Mouse (Mus musculus) skeletal muscle tissue, adult 2 months (tissue): ENCODE results near the gene Mettl7a2.
"Not testable (repeated sequence)": the region's sequence is repeated elsewhere in the genome, so short reads cannot be mapped to it uniquely, and the experiment has no call there.

Experiments
- DNase-seq: peaks from one replicate; pipeline ENCODE4 v3.0.0-alpha.2; 2012; ENCODE audit warnings: low read depth, low spot score

Mettl7a2 gene

GRCm38 (mm10) chr15:100352711-100353250 is at the start of gene Mettl7a2, which contains the start of gene Methig1:
TSS of gene Mettl7a2 (plus strand) at chr15:100353200.
TSS of gene Methig1 (plus strand) at chr15:100353149.
- DNase-seq: no peak

- no peak for DNase-seq
Observed at GRCm38 (mm10) chr15:100303428-100304018, 49.5 kb upstream of the Mettl7a2 start.

- DNase-seq: peak; percentile 94
Observed at GRCm38 (mm10) chr15:100304019-100304991, 48.7 kb upstream of the Mettl7a2 start, which contains the start of gene Mettl7a1. TSS of gene Mettl7a1 (plus strand) at chr15:100304140.

GRCm38 (mm10) chr15:100306201-100306600 is 46.8 kb upstream of the Mettl7a2 start:
- DNase-seq: no peak

GRCm38 (mm10) chr15:100307438-100308096 is 45.4 kb upstream of the Mettl7a2 start:
- peak; percentile 75 for DNase-seq

GRCm38 (mm10) chr15:100312346-100312745 is 40.7 kb upstream of the Mettl7a2 start:
- no peak for DNase-seq

GRCm38 (mm10) chr15:100314448-100315145 is 38.4 kb upstream of the Mettl7a2 start:
- DNase-seq: no peak

GRCm38 (mm10) chr15:100318014-100318671 is 34.9 kb upstream of the Mettl7a2 start:
- DNase-seq: peak; percentile 41

- DNase-seq: no peak
Observed at GRCm38 (mm10) chr15:100319884-100320283, 33.1 kb upstream of the Mettl7a2 start.

- DNase-seq: peak; percentile 51
Observed at GRCm38 (mm10) chr15:100320295-100320905, 32.6 kb upstream of the Mettl7a2 start.

GRCm38 (mm10) chr15:100321134-100321533 is 31.9 kb upstream of the Mettl7a2 start:
- DNase-seq: peak; percentile 58

GRCm38 (mm10) chr15:100324021-100324591 is 28.9 kb upstream of the Mettl7a2 start:
- DNase-seq: no peak

- no peak for DNase-seq
Observed at GRCm38 (mm10) chr15:100325235-100325634, 27.8 kb upstream of the Mettl7a2 start.

GRCm38 (mm10) chr15:100328089-100328488 is 24.9 kb upstream of the Mettl7a2 start:
- not testable (repeated sequence) for DNase-seq

GRCm38 (mm10) chr15:100329336-100329735 is 23.7 kb upstream of the Mettl7a2 start:
- DNase-seq: not testable (repeated sequence)

- DNase-seq: no peak
Observed at GRCm38 (mm10) chr15:100330739-100331138, 22.3 kb upstream of the Mettl7a2 start.

- DNase-seq: not testable (repeated sequence)
Observed at GRCm38 (mm10) chr15:100332077-100332961, 20.7 kb upstream of the Mettl7a2 start.

- DNase-seq: no peak
Observed at GRCm38 (mm10) chr15:100334629-100335028, 18.4 kb upstream of the Mettl7a2 start, which contains the start of gene Mettl7a3. TSS of gene Mettl7a3 (plus strand) at chr15:100334929.
